Mouse (Mus musculus) bone marrow macrophage, adult 2 months (primary cell): ENCODE measurements around the gene Dst. TPM values are rescaled to one million over a fixed set of nuclear protein-coding genes. Genes with fewer than 3 reads are reported as not detected.

ENCODE experiments used
- H3K27ac ChIP-seq: 2 replicates; pipeline ENCODE4 v1.5.1; 2012; ENCODE audit warnings: low read depth, low read length; ENCODE audit not compliant: insufficient read depth
- H3K4me1 ChIP-seq: 2 replicates; pipeline ENCODE4 v1.6.1; 2012; ENCODE audit warnings: low read length; ENCODE audit not compliant: control insufficient read depth, insufficient read depth
- H3K4me3 ChIP-seq: 2 replicates; pipeline ENCODE4 v1.5.1; 2012; ENCODE audit warnings: mild to moderate bottlenecking, low read length, moderate library complexity; ENCODE audit not compliant: insufficient read depth
- CTCF ChIP-seq: IDR thresholded peaks from 2 replicates; pipeline ENCODE4 v1.5.1; 2012; ENCODE audit warnings: low read depth, mild to moderate bottlenecking, low read length, moderate library complexity
- POLR2A ChIP-seq: IDR thresholded peaks from 2 replicates; pipeline ENCODE4 v1.6.1; 2012; ENCODE audit warnings: mild to moderate bottlenecking, low read depth, low read length, borderline replicate concordance
- polyA plus RNA-seq: library from polyadenylated mRNA; stranded (reverse); fragments of >200 nt; gene quantifications from 2 replicates; pipeline ENCODE4 v1.2.4, GENCODE M21; 2012; ENCODE audit not compliant: missing spikeins, insufficient read depth, insufficient read length

Dst gene
- polyA plus RNA-seq, 1 experiment: 8.5 TPM

DNA sequence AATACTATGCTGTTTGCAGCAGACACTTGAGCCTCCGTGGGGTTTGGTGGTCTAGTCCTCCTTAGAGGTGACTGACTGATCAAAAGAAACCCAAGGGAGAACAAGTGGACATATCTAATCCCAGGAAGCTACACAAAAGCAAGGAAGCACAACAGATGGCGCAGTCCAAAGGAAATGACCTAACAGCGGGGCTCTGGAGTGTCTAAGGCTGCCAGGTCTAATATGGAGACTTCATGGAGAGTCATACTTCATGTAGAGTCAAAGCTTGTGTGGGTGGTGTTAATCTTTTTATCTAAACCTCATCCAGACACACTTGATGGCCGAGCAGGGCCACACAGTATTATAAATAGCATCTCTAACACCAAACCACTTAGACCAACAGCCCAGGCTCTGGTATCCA, 11.4 kb upstream of the Dst start:
- TF ChIP-seq POLR2A (no peak), CTCF (no peak)
- Histone ChIP-seq H3K4me1 (peaks cover 30% of the 10 kb centered on the region), H3K4me3 (no peak overlapping the region), H3K27ac (no peak overlapping the region)

DNA sequence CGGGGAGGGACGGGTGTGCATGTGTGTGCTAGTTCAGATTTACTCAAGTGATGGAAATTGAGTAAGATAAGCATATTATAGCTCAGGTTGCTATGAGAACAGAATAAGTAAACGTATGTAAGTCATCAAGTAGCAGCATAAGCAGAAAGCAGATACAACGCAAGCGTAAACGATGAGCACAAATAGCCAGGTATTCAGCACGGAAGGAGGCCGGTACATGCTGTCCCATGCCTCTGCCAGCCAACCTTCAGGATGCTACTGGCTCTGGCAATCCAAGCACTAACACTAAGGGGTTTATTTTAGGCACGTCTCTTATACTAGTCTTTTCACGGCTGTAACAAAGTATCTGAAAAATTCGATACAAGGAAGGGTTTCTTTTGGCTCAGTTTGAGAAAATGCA, 10.6 kb upstream of the Dst start:
- Histone ChIP-seq H3K4me3 (no peak overlapping the region), H3K4me1 (peaks cover 37% of the 10 kb centered on the region), H3K27ac (no peak overlapping the region)
- no peak for TF ChIP-seq CTCF
- TF ChIP-seq POLR2A: no peak

DNA sequence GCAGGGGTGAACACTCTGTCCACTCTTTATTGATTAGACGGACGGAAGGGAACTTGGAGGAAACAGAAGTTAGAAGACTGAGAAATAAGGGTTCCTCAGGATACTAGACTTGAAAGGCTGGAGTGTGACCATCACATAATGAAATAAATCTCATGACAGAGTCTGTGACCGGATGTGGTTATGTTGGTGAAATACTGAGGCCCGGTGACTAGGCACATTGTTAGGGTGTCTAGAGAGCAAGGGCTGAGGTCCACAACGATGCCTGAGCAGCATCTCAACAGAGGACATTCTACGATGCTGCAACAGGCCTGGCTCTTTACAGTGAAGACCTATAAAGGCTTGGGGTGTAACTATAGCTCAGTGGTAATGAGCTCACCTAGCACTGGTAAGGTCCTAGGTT, 9.7 kb upstream of the Dst start:
- H3K27ac ChIP-seq: peak overlapping the region; percentile 61
- H3K4me1 ChIP-seq: peaks cover 47% of the 10 kb centered on the region
- no peak overlapping the region for H3K4me3 ChIP-seq
- TF ChIP-seq CTCF (no peak), POLR2A (no peak)

DNA sequence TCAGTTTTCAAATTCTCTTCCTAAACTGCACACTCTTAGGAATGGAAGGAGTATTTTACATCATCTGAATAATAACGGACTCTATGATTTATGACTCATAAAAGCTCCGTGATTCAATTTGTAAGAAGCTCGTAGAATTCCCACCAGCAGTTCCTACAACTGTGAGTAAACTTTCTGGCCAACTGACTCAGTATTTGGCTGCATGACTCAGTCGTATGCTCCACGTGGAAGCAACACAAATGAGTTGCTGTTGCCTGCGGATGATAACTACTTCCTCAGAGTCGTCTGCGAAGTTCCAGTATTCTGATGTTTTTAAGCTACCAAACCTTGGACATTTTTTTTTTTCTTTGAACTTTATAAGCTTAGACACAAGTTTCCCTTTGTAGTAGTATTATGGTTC, 7.8 kb upstream of the Dst start:
- Histone ChIP-seq H3K4me3 (no peak overlapping the region), H3K4me1 (peaks cover 56% of the 10 kb centered on the region), H3K27ac (no peak overlapping the region)
- no peak for TF ChIP-seq CTCF
- TF ChIP-seq POLR2A: no peak

DNA sequence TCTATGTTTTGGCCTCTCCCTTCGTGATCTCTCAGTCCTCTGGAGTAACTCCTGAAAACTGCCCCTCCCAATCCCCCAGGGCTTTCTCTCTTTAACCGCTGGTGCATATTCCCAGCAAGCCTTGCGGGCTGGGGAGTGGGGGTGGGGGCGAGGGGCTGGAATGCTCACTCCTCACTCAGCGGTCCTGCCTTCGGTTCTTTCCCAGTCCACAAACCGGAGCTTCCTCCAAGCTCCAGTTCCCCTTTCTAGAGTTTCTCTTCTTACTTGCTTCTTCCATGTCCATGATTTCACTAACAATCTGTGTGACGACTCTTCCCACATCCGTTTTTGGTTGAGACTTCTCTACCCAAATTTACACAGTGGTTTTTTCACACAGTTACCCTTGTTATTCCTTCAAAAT, 4.4 kb upstream of the Dst start:
- no peak for TF ChIP-seq CTCF
- TF ChIP-seq POLR2A: no peak
- Histone ChIP-seq H3K4me3 (peak overlapping the region; percentile 55), H3K27ac (peak overlapping the region; percentile 93), H3K4me1 (peaks cover 45% of the 10 kb centered on the region)

DNA sequence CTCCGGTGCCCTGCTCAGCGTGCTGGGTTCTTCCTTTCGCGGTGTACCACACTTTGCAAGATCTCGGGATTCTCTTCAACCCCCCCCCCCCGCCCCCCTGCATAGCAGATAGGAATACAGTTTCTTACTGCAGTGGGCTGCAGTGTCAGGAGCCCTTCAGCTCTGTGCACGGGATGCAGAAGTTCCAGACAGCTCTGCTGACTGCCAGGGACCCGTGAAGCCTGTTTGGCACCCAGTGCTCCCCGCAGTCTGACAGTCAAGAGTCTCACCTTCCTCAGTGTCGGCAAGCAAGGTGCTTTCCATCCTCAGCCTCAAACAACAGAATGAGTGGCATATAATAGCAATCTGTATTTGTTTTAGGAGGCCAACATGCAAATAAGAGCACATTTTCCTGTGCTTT, 1.8 kb upstream of the Dst start:
- TF ChIP-seq POLR2A: no peak
- no peak for TF ChIP-seq CTCF
- Histone ChIP-seq H3K4me3 (no peak overlapping the region), H3K4me1 (peaks cover 35% of the 10 kb centered on the region), H3K27ac (no peak overlapping the region)

DNA sequence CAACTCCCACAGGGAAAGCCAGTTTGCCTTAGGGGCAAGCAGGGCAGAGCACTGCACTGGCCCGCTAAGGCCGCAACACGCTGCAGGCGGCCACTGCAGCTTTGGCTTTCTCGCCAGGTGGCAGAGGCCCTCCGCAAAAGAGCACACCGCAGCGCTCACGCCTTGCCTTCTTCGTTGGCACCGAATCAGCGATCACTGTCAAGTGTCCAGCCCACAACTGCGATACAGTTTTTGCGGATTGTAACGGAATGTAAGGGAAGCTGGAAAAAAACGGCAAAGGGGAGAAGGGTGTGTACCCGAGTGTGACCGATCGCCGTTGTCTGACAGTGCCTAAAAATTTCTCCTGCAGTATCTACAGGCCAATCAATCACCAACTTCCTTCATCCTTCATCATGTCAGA, 1.1 kb upstream of the Dst start:
- Histone ChIP-seq H3K4me1 (peaks cover 30% of the 10 kb centered on the region), H3K27ac (no peak overlapping the region), H3K4me3 (peak overlapping the region; percentile 70)
- TF ChIP-seq POLR2A: no peak
- no peak for TF ChIP-seq CTCF

DNA sequence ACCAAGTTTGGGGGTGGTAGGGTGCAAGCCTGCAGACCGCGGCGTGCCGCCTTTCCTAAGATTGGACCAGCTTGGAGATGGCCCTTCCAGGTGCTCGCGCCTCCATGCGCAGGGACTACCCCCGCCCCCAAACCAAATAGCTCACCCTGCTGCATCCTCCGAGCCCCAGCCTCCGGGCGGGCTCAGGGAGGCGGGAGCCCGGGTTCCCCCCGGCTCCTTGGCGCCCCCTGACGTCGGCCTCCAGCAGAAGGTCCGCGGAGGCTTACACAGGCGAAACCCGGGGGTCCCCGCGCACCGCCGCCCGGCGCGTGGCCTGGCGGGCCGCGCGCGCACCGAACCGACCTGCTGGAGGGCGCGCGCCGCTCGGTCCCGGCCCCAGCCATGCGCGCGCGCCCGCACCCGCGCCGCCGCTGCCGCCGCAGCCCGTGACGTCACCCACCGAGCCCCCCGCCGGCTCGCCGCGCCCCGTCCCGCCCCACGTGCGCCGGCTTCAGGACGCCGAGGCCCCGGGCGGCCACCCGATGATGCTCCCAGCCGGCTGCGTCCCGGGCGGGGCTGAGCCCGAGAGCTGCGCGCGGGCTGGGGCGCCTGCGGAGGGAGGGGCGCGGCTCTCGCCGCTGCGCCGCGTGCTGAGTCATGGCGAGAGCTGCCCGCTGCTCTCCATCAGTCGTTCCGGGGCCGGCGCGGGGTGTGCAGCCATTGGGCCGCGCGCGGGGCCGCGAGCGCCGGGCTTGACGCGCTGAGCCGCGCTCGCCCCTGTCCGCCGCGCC, 419 bp upstream of the Dst start, which contains the start of gene Bend6:
Gene Bend6 (minus strand): TSS at position 396 of the 770 bp plus-strand sequence.
- H3K4me1 ChIP-seq: peaks cover 28% of the 10 kb centered on the region
- TF ChIP-seq POLR2A (no peak), CTCF (no peak)
- no peak within 1 kb of the TSS for H3K27ac ChIP-seq
- peak within 1 kb of the TSS; percentile 70 for H3K4me3 ChIP-seq

DNA sequence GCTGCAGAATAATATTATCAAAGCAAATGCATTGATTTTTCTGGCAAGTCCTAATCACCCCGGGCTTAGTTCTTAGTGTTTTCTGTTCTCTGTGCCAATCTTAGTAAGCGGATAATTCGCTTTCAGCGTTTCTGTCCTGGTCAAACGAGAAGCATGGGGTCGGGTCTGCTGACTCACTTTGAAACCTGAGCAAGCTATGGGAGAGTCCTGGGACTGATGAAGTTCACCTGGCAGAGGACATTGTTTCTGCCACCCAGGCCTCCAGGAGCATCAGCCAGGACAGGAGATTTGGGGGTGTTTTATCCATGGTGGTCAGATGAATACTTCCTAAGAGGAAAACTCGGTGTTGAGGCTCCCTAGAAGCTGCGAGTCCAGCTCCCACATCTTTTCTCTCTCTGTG, 3.6 kb downstream of the Dst start:
- no peak for TF ChIP-seq POLR2A
- TF ChIP-seq CTCF: no peak
- no peak overlapping the region for H3K4me3 ChIP-seq
- H3K4me1 ChIP-seq: peaks cover 12% of the 10 kb centered on the region
- no peak overlapping the region for H3K27ac ChIP-seq

DNA sequence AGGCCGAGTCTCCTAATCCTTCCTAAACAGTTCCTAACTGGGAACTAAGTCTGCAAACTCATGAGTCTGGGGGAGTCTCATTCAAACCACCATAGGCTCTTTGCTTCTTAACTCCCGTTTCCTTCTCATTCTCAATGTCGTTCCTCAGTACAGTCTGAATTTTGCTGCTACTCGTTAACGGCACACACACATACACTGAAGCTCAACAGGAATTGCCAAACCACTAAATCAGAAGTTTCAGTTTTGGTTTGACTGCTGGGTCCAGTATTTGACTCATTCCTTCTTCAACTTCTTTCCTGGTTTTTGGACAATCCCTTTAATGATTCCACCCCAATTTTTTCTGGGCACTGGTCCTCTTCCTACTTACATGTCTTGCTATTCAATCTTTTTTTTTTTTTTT, 8.5 kb downstream of the Dst start:
- H3K4me1 ChIP-seq: peaks cover 13% of the 10 kb centered on the region
- no peak overlapping the region for H3K4me3 ChIP-seq
- TF ChIP-seq POLR2A (no peak), CTCF (no peak)
- no peak overlapping the region for H3K27ac ChIP-seq
